Mouse (Mus musculus) embryonic facial prominence, embryonic 12.5 days (tissue): Measurements from ENCODE around the gene Rtl6. TPM values are rescaled to one million over a fixed set of nuclear protein-coding genes. Genes with fewer than 3 reads are reported as not detected.

Experiments used
- ATAC-seq: fragments of 200-750 bp; cut with Nextera tagmentation; 2 replicates; pipeline ENCODE4 v1.8.0; 2017; ENCODE audit not compliant: insufficient number of reproducible peaks, insufficient read depth, low FRiP score, low TSS enrichment
- H3K27ac ChIP-seq: fragments of 300-500 bp; sonication (generic); 2 replicates; pipeline ENCODE4 v1.5.1; 2016; ENCODE audit warnings: mild to moderate bottlenecking
- H3K27me3 ChIP-seq: fragments of 300-500 bp; sonication (generic); 2 replicates; pipeline ENCODE4 v1.6.1; 2016; ENCODE audit warnings: mild to moderate bottlenecking, moderate library complexity
- H3K36me3 ChIP-seq: fragments of 300-500 bp; sonication (generic); 2 replicates; pipeline ENCODE4 v1.6.1; 2016; ENCODE audit warnings: mild to moderate bottlenecking
- H3K4me1 ChIP-seq: fragments of 300-500 bp; sonication (generic); 2 replicates; pipeline ENCODE4 v1.6.1; 2016
- H3K4me2 ChIP-seq: fragments of 300-500 bp; sonication (generic); replicated peaks from 2 replicates; pipeline ENCODE4 v1.6.1; 2016; ENCODE audit warnings: mild to moderate bottlenecking, moderate library complexity
- H3K4me3 ChIP-seq: fragments of 300-500 bp; sonication (generic); 2 replicates; pipeline ENCODE4 v1.5.1; 2016; ENCODE audit warnings: mild to moderate bottlenecking
- H3K9ac ChIP-seq: fragments of 300-500 bp; sonication (generic); 2 replicates; pipeline ENCODE4 v1.6.1; 2016; ENCODE audit warnings: mild to moderate bottlenecking, moderate library complexity
- H3K9me3 ChIP-seq: fragments of 300-500 bp; sonication (generic); 2 replicates; pipeline ENCODE4 v1.6.1; 2016; ENCODE audit warnings: mild to moderate bottlenecking, moderate library complexity
- WGBS: fragments of 180-500 bp; shearing (Covaris S2); methylation state at CpG from one replicate; pipeline ENCODE4 v1.1.7; 2016; 5-methylcytosine and 5-hydroxymethylcytosine counted together
- polyA plus RNA-seq: library from polyadenylated mRNA; unstranded; fragments of >200 nt; fragmentation: Nextera tagmentation; extraction: Ambion mirVana; gene quantifications from 2 replicates; pipeline ENCODE4 v1.2.1, GENCODE M21; 2016

Gene Rtl6
- polyA plus RNA-seq = 31.2 and 31.4 TPM in 2 replicates

DNA sequence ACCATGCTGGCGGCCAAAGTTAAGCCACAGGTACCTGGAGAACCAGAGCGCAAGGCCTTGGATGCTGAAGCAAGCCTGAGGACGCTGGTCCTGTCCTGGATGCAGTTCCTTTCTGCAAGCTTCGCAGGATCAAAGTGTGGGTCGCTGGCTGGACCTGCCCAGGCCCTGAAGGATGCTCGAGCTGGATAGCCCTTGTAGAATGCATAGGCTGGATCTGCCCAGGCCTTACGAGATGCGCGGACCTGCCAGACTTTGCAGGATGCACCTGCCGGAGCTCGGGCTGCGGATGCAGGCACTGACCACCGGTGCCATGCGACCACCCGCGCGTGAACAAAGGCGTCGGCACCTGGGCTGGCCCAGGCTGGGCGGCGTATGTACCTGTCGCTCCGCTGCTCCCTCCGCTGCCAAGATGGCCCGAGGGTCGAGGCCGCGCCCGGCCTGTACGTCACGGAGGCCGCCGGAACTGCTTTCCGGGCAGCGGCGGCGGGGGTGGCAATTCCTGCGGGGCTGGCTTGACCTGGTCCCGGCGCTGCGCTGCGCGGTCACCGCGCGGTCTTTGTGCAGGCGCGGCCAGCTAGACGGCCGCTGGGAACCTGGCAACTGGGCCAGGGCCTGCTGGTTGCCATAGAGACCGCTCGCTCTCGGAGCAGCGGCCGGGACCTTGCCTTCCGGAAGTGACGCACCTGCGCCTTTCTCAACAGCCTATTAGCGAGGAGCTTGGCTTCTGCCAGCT, at the start of gene Rtl6:
Gene Rtl6, minus strand, starts transcription at position 635 of the 733 bp plus-strand sequence.
- no peaks in the 10 kb centered on the region for H3K27me3 ChIP-seq
- peak within 1 kb of the TSS; percentile 78 for H3K9ac ChIP-seq
- peaks cover 31% of the 10 kb centered on the region for H3K36me3 ChIP-seq
- peak within 1 kb of the TSS; percentile 79 for H3K27ac ChIP-seq
- ATAC-seq = peak; percentile 83
- H3K4me2 ChIP-seq = peak within 1 kb of the TSS; percentile 81
- no peaks in the 10 kb centered on the region for H3K9me3 ChIP-seq
- WGBS = 12% methylated on average over 59 of the region's 59 CpGs
- peak within 1 kb of the TSS; percentile 83 for H3K4me3 ChIP-seq
- H3K4me1 ChIP-seq = peaks cover 16% of the 10 kb centered on the region

- ATAC-seq = no peak
- Histone ChIP-seq H3K4me1 (peaks cover 25% of the 10 kb centered on the region), H3K4me2 (no peak overlapping the region), H3K9ac (no peak overlapping the region), H3K36me3 (no peaks in the 10 kb centered on the region), H3K27ac (peak overlapping the region; percentile 38; the same call in 1 of the 2 replicates), H3K4me3 (no peak overlapping the region), H3K9me3 (no peaks in the 10 kb centered on the region), H3K27me3 (no peaks in the 10 kb centered on the region)
- WGBS = 30% methylated on average over 8 of the region's 8 CpGs
Measured at GRCm38 (mm10) chr15:84603267-84603963, 45.8 kb upstream of the Rtl6 start.

DNA sequence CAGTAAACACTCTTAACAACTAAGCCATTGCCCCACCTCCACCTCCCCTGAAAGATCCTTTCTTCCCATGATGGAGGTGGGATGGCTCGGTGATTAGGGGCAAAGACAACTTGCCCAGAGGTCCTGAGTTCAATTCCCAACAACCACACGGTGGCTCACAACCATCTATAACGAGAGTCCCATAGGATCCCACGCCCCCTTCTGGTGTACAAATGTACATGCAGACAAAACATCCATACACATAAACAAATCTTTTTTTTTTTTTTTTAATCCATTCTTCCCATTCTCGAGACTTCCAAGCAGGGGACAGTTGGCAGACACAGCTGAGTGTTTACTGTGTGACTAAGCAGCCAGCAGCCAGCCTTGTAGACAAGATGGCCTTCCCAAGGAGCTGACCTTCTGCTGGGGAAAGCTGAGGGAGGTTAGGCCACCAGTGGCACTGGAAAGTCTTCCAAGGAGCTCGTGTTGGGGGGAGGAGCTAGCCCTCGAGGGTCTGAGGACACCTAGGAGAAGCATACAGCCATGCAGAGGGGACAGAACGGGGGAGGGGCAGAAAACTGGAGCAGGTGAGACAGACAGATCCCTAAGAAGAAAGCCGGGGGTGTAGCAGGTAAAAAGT, 43.5 kb upstream of the Rtl6 start:
- WGBS = 81% methylated on average over 9 of the region's 9 CpGs
- Histone ChIP-seq H3K4me2 (no peak overlapping the region), H3K9me3 (no peaks in the 10 kb centered on the region), H3K27me3 (no peaks in the 10 kb centered on the region), H3K4me3 (no peak overlapping the region), H3K36me3 (no peaks in the 10 kb centered on the region), H3K9ac (no peak overlapping the region), H3K27ac (no peak overlapping the region), H3K4me1 (peaks cover 25% of the 10 kb centered on the region)
- no peak for ATAC-seq

- no peak for ATAC-seq
- WGBS = 93% methylated on average over 2 of the region's 2 CpGs
- H3K4me3 ChIP-seq = no peak overlapping the region
- H3K9me3 ChIP-seq = no peaks in the 10 kb centered on the region
- no peak overlapping the region for H3K9ac ChIP-seq
- no peak overlapping the region for H3K4me2 ChIP-seq
- H3K36me3 ChIP-seq = no peaks in the 10 kb centered on the region
- no peaks in the 10 kb centered on the region for H3K27me3 ChIP-seq
- no peak overlapping the region for H3K27ac ChIP-seq
- peaks cover 25% of the 10 kb centered on the region for H3K4me1 ChIP-seq
Measured at GRCm38 (mm10) chr15:84598911-84599310, 41.3 kb upstream of the Rtl6 start.

- no peak overlapping the region for H3K27ac ChIP-seq
- no peak overlapping the region for H3K4me3 ChIP-seq
- no peak for ATAC-seq
- H3K4me1 ChIP-seq = peaks cover 24% of the 10 kb centered on the region
- H3K4me2 ChIP-seq = no peak overlapping the region
- no peaks in the 10 kb centered on the region for H3K36me3 ChIP-seq
- H3K9me3 ChIP-seq = no peaks in the 10 kb centered on the region
- no peak overlapping the region for H3K9ac ChIP-seq
- no peaks in the 10 kb centered on the region for H3K27me3 ChIP-seq
- 92% methylated on average over 1 of the region's 1 CpGs for WGBS
Measured at GRCm38 (mm10) chr15:84597816-84598215, 40.2 kb upstream of the Rtl6 start.

- no peaks in the 10 kb centered on the region for H3K9me3 ChIP-seq
- H3K4me1 ChIP-seq = peaks cover 31% of the 10 kb centered on the region
- no peak overlapping the region for H3K9ac ChIP-seq
- H3K4me2 ChIP-seq = no peak overlapping the region
- no peak overlapping the region for H3K4me3 ChIP-seq
- H3K27me3 ChIP-seq = no peaks in the 10 kb centered on the region
- no peak overlapping the region for H3K27ac ChIP-seq
- no peaks in the 10 kb centered on the region for H3K36me3 ChIP-seq
- ATAC-seq = no peak
Measured at GRCm38 (mm10) chr15:84597021-84597420, 39.4 kb upstream of the Rtl6 start.

GRCm38 (mm10) chr15:84595241-84595945, 37.8 kb upstream of the Rtl6 start:
- H3K4me3 ChIP-seq = no peak overlapping the region
- no peaks in the 10 kb centered on the region for H3K36me3 ChIP-seq
- H3K9ac ChIP-seq = no peak overlapping the region
- WGBS = 58% methylated on average over 9 of the region's 9 CpGs
- no peak overlapping the region for H3K27ac ChIP-seq
- peaks cover 40% of the 10 kb centered on the region for H3K4me1 ChIP-seq
- H3K9me3 ChIP-seq = no peaks in the 10 kb centered on the region
- no peaks in the 10 kb centered on the region for H3K27me3 ChIP-seq
- no peak for ATAC-seq
- no peak overlapping the region for H3K4me2 ChIP-seq

GRCm38 (mm10) chr15:84593514-84593913, 35.9 kb upstream of the Rtl6 start:
- Histone ChIP-seq H3K4me2 (no peak overlapping the region), H3K9me3 (no peaks in the 10 kb centered on the region), H3K4me1 (peaks cover 36% of the 10 kb centered on the region), H3K27me3 (no peaks in the 10 kb centered on the region), H3K36me3 (no peaks in the 10 kb centered on the region), H3K27ac (no peak overlapping the region), H3K9ac (no peak overlapping the region; the same call in 1 of the 2 replicates), H3K4me3 (no peak overlapping the region)
- 46% methylated on average over 9 of the region's 9 CpGs for WGBS
- ATAC-seq = no peak

GRCm38 (mm10) chr15:84592240-84592639, 34.6 kb upstream of the Rtl6 start:
- H3K27ac ChIP-seq = no peak overlapping the region
- peaks cover 36% of the 10 kb centered on the region for H3K4me1 ChIP-seq
- H3K4me3 ChIP-seq = no peak overlapping the region
- no peak overlapping the region for H3K4me2 ChIP-seq
- 63% methylated on average over 5 of the region's 5 CpGs for WGBS
- no peak for ATAC-seq
- H3K9ac ChIP-seq = no peak overlapping the region
- H3K36me3 ChIP-seq = no peaks in the 10 kb centered on the region
- no peaks in the 10 kb centered on the region for H3K27me3 ChIP-seq
- H3K9me3 ChIP-seq = no peaks in the 10 kb centered on the region

DNA sequence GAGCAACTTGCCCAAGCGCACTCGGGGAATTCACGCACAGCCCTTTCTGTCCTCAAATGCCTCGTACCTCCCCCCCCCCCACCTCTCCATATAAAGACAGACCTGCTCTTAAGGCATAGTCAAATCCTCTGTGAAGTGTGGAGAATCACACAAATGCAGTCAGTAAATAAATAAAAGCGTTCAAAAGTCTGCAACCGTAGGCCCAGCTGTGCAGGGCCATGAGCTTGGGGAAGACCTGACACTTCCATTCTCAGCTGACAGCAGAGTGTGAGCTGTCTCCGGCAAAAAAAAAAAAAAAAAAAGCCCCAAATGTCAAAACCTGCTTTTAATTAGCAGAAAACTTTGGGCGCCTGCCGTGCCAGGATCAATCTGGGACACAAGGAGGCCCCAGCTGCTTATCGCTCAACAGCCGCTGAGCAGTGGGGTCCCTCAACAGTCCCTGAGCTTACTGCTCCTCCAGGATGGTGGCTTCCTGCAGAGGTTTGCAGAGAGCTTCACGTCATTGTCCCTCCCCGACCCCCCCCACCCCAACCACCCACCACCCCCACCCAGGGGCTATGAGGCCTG, 34.0 kb upstream of the Rtl6 start:
- ATAC-seq = no peak
- Histone ChIP-seq H3K36me3 (no peaks in the 10 kb centered on the region), H3K27me3 (no peaks in the 10 kb centered on the region), H3K9ac (no peak overlapping the region), H3K27ac (no peak overlapping the region), H3K4me3 (no peak overlapping the region), H3K9me3 (no peaks in the 10 kb centered on the region), H3K4me2 (no peak overlapping the region), H3K4me1 (peaks cover 36% of the 10 kb centered on the region)
- WGBS = 21% methylated on average over 13 of the region's 13 CpGs

DNA sequence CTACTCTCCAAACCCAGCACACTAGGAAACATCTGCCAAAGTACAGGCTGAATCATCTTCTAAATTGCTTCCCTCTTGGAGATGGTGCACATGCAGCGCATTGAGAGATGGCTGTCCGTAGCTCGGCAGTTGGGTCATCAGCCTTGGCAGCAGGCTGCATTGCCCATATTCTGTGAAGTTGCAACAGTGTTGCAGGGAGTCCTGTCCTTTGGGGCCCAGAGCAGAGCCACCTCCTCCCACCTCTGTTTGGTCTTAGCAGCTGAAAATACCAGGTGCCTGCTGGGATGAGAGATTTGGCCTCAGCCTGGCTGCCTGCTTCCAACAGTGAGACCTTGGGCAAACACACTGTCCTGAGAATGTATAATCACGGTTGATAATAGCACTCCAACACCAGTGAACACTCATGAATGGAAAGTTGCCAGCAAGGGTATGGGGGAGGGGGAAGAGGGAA, 30.8 kb upstream of the Rtl6 start:
- 70% methylated on average over 4 of the region's 4 CpGs for WGBS
- ATAC-seq = no peak
- Histone ChIP-seq H3K27ac (no peak overlapping the region), H3K36me3 (no peaks in the 10 kb centered on the region), H3K4me3 (no peak overlapping the region), H3K9me3 (no peaks in the 10 kb centered on the region), H3K27me3 (no peaks in the 10 kb centered on the region), H3K9ac (no peak overlapping the region), H3K4me2 (no peak overlapping the region), H3K4me1 (peaks cover 28% of the 10 kb centered on the region)
